Mouse (Mus musculus) heart, embryonic 15.5 days (tissue): ENCODE data around the gene Kat8. TPM values are rescaled to one million over a fixed set of nuclear protein-coding genes. Genes with fewer than 3 reads are reported as not detected.

Experiments used
- ATAC-seq: fragments of 200-750 bp; cut with Nextera tagmentation; replicated peaks from 2 replicates; pipeline ENCODE4 v1.8.0; 2017; ENCODE audit warnings: low read depth, moderate TSS enrichment; ENCODE audit not compliant: insufficient number of reproducible peaks, insufficient read depth, low FRiP score
- H3K27ac ChIP-seq: fragments of 300-500 bp; sonication (generic); 2 replicates; pipeline ENCODE4 v1.5.1; 2015; ENCODE audit warnings: mild to moderate bottlenecking, inconsistent platforms
- H3K27me3 ChIP-seq: fragments of 300-500 bp; sonication (generic); 2 replicates; pipeline ENCODE4 v1.6.1; 2015; ENCODE audit warnings: inconsistent platforms
- H3K36me3 ChIP-seq: fragments of 300-500 bp; sonication (generic); 2 replicates; pipeline ENCODE4 v1.6.1; 2015; ENCODE audit warnings: mild to moderate bottlenecking, inconsistent platforms
- H3K4me1 ChIP-seq: fragments of 300-500 bp; sonication (generic); replicated peaks from 2 replicates; pipeline ENCODE4 v1.6.1; 2015; ENCODE audit warnings: inconsistent platforms
- H3K4me2 ChIP-seq: fragments of 300-500 bp; sonication (generic); 2 replicates; pipeline ENCODE4 v1.6.1; 2015; ENCODE audit warnings: inconsistent platforms, mild to moderate bottlenecking, moderate library complexity
- H3K4me3 ChIP-seq: fragments of 300-500 bp; sonication (generic); 2 replicates; pipeline ENCODE4 v1.5.1; 2015; ENCODE audit warnings: mild to moderate bottlenecking, inconsistent platforms
- H3K9ac ChIP-seq: fragments of 300-500 bp; sonication (generic); 2 replicates; pipeline ENCODE4 v1.6.1; 2015; ENCODE audit warnings: mild to moderate bottlenecking, inconsistent platforms
- H3K9me3 ChIP-seq: fragments of 300-500 bp; sonication (generic); replicated peaks from 2 replicates; pipeline ENCODE4 v1.6.1; 2016; ENCODE audit warnings: inconsistent platforms
- WGBS: fragments of 180-500 bp; shearing (Covaris S2); methylation state at CpG from one replicate; pipeline ENCODE4 v1.1.7; 2015; ENCODE audit warnings: mixed read lengths; 5-methylcytosine and 5-hydroxymethylcytosine counted together
- polyA plus RNA-seq: library from polyadenylated mRNA; unstranded; fragments of >200 nt; fragmentation: Nextera tagmentation; extraction: Ambion mirVana; gene quantifications from 2 replicates; pipeline ENCODE4 v1.2.1, GENCODE M21; 2015

The Kat8 gene
- polyA plus RNA-seq, 1 experiment from 2014 or later, result 23.5 TPM

- H3K9ac ChIP-seq, result no peak overlapping the region
- peaks cover under 1% of the 10 kb centered on the region; the same call in 1 of the 2 replicates for H3K27me3 ChIP-seq
- H3K4me2 ChIP-seq, result no peak overlapping the region
- H3K27ac ChIP-seq, result no peak overlapping the region
- peaks cover 24% of the 10 kb centered on the region; the same call in 1 of the 2 replicates for H3K36me3 ChIP-seq
- H3K4me3 ChIP-seq, result no peak overlapping the region
- no peak for ATAC-seq
- 78% methylated on average over 6 of the region's 6 CpGs for WGBS
- H3K9me3 ChIP-seq, result no peaks in the 10 kb centered on the region
- H3K4me1 ChIP-seq, result no peaks in the 10 kb centered on the region
Measured at GRCm38 (mm10) chr7:127922451-127923275, 10.3 kb downstream of the Kat8 start.

- Histone ChIP-seq H3K4me1 (peaks cover under 1% of the 10 kb centered on the region; the same call in 1 of the 2 replicates), H3K4me3 (no peak overlapping the region), H3K4me2 (no peak overlapping the region), H3K9me3 (no peaks in the 10 kb centered on the region), H3K9ac (no peak overlapping the region), H3K36me3 (peaks cover 23% of the 10 kb centered on the region; the same call in 1 of the 2 replicates), H3K27me3 (peaks cover 11% of the 10 kb centered on the region), H3K27ac (no peak overlapping the region)
- no peak for ATAC-seq
- WGBS, result 91% methylated on average over 5 of the region's 5 CpGs
Measured at GRCm38 (mm10) chr7:127923714-127924113, 11.4 kb downstream of the Kat8 start.

GRCm38 (mm10) chr7:127925252-127925651, 12.9 kb downstream of the Kat8 start:
- Histone ChIP-seq H3K36me3 (peaks cover 23% of the 10 kb centered on the region; the same call in 1 of the 2 replicates), H3K27me3 (peaks cover 23% of the 10 kb centered on the region), H3K9me3 (no peaks in the 10 kb centered on the region), H3K9ac (no peak overlapping the region), H3K27ac (no peak overlapping the region), H3K4me2 (no peak overlapping the region), H3K4me1 (peaks cover 14% of the 10 kb centered on the region), H3K4me3 (no peak overlapping the region)
- WGBS, result 73% methylated on average over 5 of the region's 5 CpGs
- ATAC-seq, result no peak

DNA sequence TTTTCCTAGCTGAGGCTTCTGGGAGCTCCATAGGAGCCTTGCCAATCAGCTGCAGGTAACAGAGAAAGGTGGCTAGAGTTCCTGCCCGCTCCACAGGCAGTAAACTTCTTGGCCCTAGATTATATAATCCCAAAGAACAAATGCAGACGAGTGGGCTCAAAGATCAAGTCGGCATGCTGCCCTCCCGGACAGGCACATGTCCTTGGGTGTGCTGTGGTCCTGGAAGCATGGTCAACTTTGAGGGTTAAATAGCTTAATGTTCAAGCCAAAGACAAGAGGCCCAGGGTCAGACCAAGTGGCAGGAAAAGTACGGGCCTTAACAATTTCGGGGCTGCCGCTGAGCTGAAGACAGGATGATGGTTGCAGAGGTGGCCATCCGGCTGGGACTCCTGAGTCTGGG, 13.8 kb downstream of the Kat8 start:
- H3K36me3 ChIP-seq, result 0 out of 2 replicates have a peak, but pooled peaks cover 15% of the 10 kb centered on the region
- H3K27ac ChIP-seq, result no peak overlapping the region
- no peak overlapping the region for H3K9ac ChIP-seq
- no peak for ATAC-seq
- no peak overlapping the region for H3K4me3 ChIP-seq
- H3K4me1 ChIP-seq, result peaks cover 14% of the 10 kb centered on the region
- 83% methylated on average over 8 of the region's 8 CpGs for WGBS
- no peak overlapping the region for H3K4me2 ChIP-seq
- H3K27me3 ChIP-seq, result peaks cover 27% of the 10 kb centered on the region
- no peaks in the 10 kb centered on the region for H3K9me3 ChIP-seq

- Histone ChIP-seq H3K4me1 (peaks cover 20% of the 10 kb centered on the region), H3K9ac (no peak overlapping the region)
Measured at GRCm38 (mm10) chr7:127926846-127927245, 14.5 kb downstream of the Kat8 start.

GRCm38 (mm10) chr7:127927726-127928125, 15.4 kb downstream of the Kat8 start:
- peaks cover 20% of the 10 kb centered on the region for H3K4me1 ChIP-seq
- no peak for ATAC-seq
- 0 out of 2 replicates have a peak, but pooled peaks cover 9% of the 10 kb centered on the region for H3K36me3 ChIP-seq
- H3K4me2 ChIP-seq, result no peak overlapping the region
- no peak overlapping the region for H3K9ac ChIP-seq
- WGBS, result 88% methylated on average over 11 of the region's 11 CpGs
- no peak overlapping the region for H3K27ac ChIP-seq
- peaks cover 27% of the 10 kb centered on the region for H3K27me3 ChIP-seq
- H3K4me3 ChIP-seq, result no peak overlapping the region
- no peaks in the 10 kb centered on the region for H3K9me3 ChIP-seq

More at GRCm38 (mm10) chr7:127926846-127927245, 14.5 kb downstream of the Kat8 start:
- 86% methylated on average over 11 of the region's 11 CpGs for WGBS
- Histone ChIP-seq H3K27ac (no peak overlapping the region), H3K27me3 (peaks cover 27% of the 10 kb centered on the region), H3K4me2 (no peak overlapping the region), H3K9me3 (no peaks in the 10 kb centered on the region), H3K4me3 (no peak overlapping the region), H3K36me3 (0 out of 2 replicates have a peak, but pooled peaks cover 15% of the 10 kb centered on the region)
- no peak for ATAC-seq

DNA sequence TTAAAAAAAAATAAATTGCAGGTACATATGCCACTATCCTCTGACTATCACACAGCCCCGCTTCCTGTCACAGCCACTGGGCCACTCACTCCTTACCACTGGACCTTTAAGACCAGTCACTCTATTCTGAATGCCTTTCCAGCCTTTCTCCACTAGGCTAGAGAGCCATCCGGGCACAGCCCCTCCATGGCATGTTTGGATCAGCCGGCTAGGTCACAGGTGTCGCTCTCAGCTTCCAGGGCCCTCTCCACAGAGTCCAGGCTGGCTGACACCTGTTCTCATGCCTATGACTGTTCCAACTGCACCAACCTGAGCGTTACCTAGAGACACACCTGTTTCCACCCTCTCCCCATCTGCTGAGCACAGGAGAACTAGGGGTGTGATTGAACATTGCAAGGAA, 16.3 kb downstream of the Kat8 start:
- WGBS, result 52% methylated on average over 5 of the region's 5 CpGs
- Histone ChIP-seq H3K9ac (no peak overlapping the region), H3K4me1 (peaks cover 20% of the 10 kb centered on the region), H3K9me3 (no peaks in the 10 kb centered on the region), H3K27ac (no peak overlapping the region), H3K4me3 (peak overlapping the region; percentile 22; the same call in 1 of the 2 replicates), H3K36me3 (0 out of 2 replicates have a peak, but pooled peaks cover 7% of the 10 kb centered on the region), H3K27me3 (peaks cover 27% of the 10 kb centered on the region), H3K4me2 (peak overlapping the region; percentile 54)
- no peak for ATAC-seq

GRCm38 (mm10) chr7:127929923-127930322, 17.6 kb downstream of the Kat8 start, which contains the start of gene Prss8:
TSS of gene Prss8 (minus strand) at chr7:127930104.
- Histone ChIP-seq H3K9me3 (no peaks in the 10 kb centered on the region), H3K36me3 (0 out of 2 replicates have a peak, but pooled peaks cover 1% of the 10 kb centered on the region), H3K4me2 (peak within 1 kb of the TSS; percentile 54), H3K4me3 (peak within 1 kb of the TSS; percentile 22), H3K27ac (no peak within 1 kb of the TSS), H3K4me1 (peaks cover 24% of the 10 kb centered on the region), H3K27me3 (peaks cover 27% of the 10 kb centered on the region), H3K9ac (peak within 1 kb of the TSS; percentile 47; the same call in 1 of the 2 replicates)
- ATAC-seq, result no peak
- 24% methylated on average over 6 of the region's 6 CpGs for WGBS

GRCm38 (mm10) chr7:127930636-127931035, 18.3 kb downstream of the Kat8 start:
- H3K9me3 ChIP-seq, result no peaks in the 10 kb centered on the region
- no peaks in the 10 kb centered on the region for H3K36me3 ChIP-seq
- H3K4me3 ChIP-seq, result no peak overlapping the region
- peaks cover 27% of the 10 kb centered on the region for H3K27me3 ChIP-seq
- H3K4me2 ChIP-seq, result no peak overlapping the region
- no peak for ATAC-seq
- H3K9ac ChIP-seq, result no peak overlapping the region
- peaks cover 24% of the 10 kb centered on the region for H3K4me1 ChIP-seq
- no peak overlapping the region for H3K27ac ChIP-seq
- 83% methylated on average over 5 of the region's 5 CpGs for WGBS

- WGBS, result 44% methylated on average over 13 of the region's 13 CpGs
- H3K4me3 ChIP-seq, result no peak overlapping the region
- no peak for ATAC-seq
- no peaks in the 10 kb centered on the region for H3K36me3 ChIP-seq
- H3K4me1 ChIP-seq, result peaks cover 30% of the 10 kb centered on the region
- no peaks in the 10 kb centered on the region for H3K9me3 ChIP-seq
- peak overlapping the region; percentile 13; the same call in 1 of the 2 replicates for H3K4me2 ChIP-seq
- H3K27me3 ChIP-seq, result peaks cover 27% of the 10 kb centered on the region
- peak overlapping the region; percentile 7; the same call in 1 of the 2 replicates for H3K27ac ChIP-seq
- no peak overlapping the region for H3K9ac ChIP-seq
Measured at GRCm38 (mm10) chr7:127931351-127932135, 19.2 kb downstream of the Kat8 start.
